Mouse (Mus musculus) kidney, postnatal 25 days (tissue): Measurements from ENCODE around the gene Maml3.

Experiments
- DNase-seq, 2 experiments: peaks; one replicate each; pipeline ENCODE4 v3.0.0; 2021; ENCODE audit warnings: mixed read lengths in 2 of 2

Gene Maml3

GRCm38 (mm10) chr3:51816517-51817285 lies 288.2 kb downstream of the Maml3 start:
- DNase-seq, result no peak

- no peak for DNase-seq
Measured at GRCm38 (mm10) chr3:51814073-51814472, 290.8 kb downstream of the Maml3 start.

- DNase-seq, result no peak
Measured at GRCm38 (mm10) chr3:51813186-51813585, 291.7 kb downstream of the Maml3 start.

- DNase-seq, result no peak
Measured at GRCm38 (mm10) chr3:51810731-51811130, 294.1 kb downstream of the Maml3 start.

- DNase-seq, result no peak
Measured at GRCm38 (mm10) chr3:51809822-51810221, 295.1 kb downstream of the Maml3 start.

- no peak for DNase-seq
Measured at GRCm38 (mm10) chr3:51807981-51808870, 296.6 kb downstream of the Maml3 start.

- no peak for DNase-seq
Measured at GRCm38 (mm10) chr3:51805488-51806318, 299.2 kb downstream of the Maml3 start.

- DNase-seq, result no peak
Measured at GRCm38 (mm10) chr3:51803903-51804302, 301.0 kb downstream of the Maml3 start.

- DNase-seq, result no peak
Measured at GRCm38 (mm10) chr3:51799650-51800049, 305.2 kb downstream of the Maml3 start.

- peak in 1 of 2 experiments; percentile 16 for DNase-seq
Measured at GRCm38 (mm10) chr3:51796838-51797237, 308.0 kb downstream of the Maml3 start.

GRCm38 (mm10) chr3:51796219-51796828 lies 308.6 kb downstream of the Maml3 start:
- DNase-seq, result peak; percentile 65 to 72

GRCm38 (mm10) chr3:51791542-51791941 lies 313.3 kb downstream of the Maml3 start:
- DNase-seq, result no peak

- no peak for DNase-seq
Measured at GRCm38 (mm10) chr3:51789389-51789904, 315.4 kb downstream of the Maml3 start.

- peak; percentile 54 to 77 for DNase-seq
Measured at GRCm38 (mm10) chr3:51788591-51789339, 316.1 kb downstream of the Maml3 start.

GRCm38 (mm10) chr3:51787945-51788344 lies 316.9 kb downstream of the Maml3 start:
- DNase-seq, result no peak

GRCm38 (mm10) chr3:51785796-51786195 lies 319.1 kb downstream of the Maml3 start:
- no peak for DNase-seq

- DNase-seq, result no peak
Measured at GRCm38 (mm10) chr3:51782191-51782590, 322.7 kb downstream of the Maml3 start.

GRCm38 (mm10) chr3:51778738-51779592 lies 325.9 kb downstream of the Maml3 start:
- no peak for DNase-seq

GRCm38 (mm10) chr3:51778179-51778578 lies 326.7 kb downstream of the Maml3 start:
- no peak for DNase-seq

GRCm38 (mm10) chr3:51776018-51776611 lies 328.8 kb downstream of the Maml3 start:
- DNase-seq, result no peak
